Mouse (Mus musculus): Measurements from ENCODE around the gene Itgam.

DNA sequence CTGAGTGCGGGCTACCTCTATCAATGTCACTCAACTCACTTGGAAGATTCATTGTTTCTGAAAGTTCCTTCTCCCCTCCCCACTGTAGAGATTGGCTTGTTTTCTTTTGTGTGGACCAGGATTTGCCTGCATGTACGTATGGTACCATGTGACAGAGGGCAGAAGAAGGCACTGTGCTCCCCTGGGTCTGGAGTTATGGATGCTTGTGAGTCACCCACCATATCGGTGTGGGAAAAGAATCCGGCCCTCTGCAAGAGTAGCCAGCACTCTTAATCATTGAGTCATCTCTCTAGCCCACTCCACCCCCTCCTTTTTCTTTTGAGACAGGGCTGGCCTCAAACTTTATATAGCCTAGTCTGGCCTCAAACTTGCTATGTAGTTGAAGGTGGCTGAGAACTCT lies 37.5 kb upstream of the Itgam start:
- no peak for TF ChIP-seq POLR2A (IDR thresholded peaks at IDR 0.05; ENCODE audit: low read depth, low read length)
- TF ChIP-seq CTCF (IDR thresholded peaks at IDR 0.05; ENCODE audit: extremely low read depth, insufficient read length, insufficient replicate concordance, low read depth, low read length) = no peak

All from small intestine, adult 2 months (tissue).